Mouse (Mus musculus) heart, postnatal 0 days (tissue): ENCODE data around the gene Tnks2.

Experiments
- CTCF ChIP-seq: IDR thresholded peaks from 2 replicates; pipeline ENCODE4 v1.5.1; 2016; ENCODE audit warnings: antibody characterized with exemption, control low read depth, low read depth
- EP300 ChIP-seq: IDR thresholded peaks from 2 replicates; pipeline ENCODE4 v1.6.1; 2016; ENCODE audit warnings: antibody characterized with exemption, low read depth

- TF ChIP-seq CTCF (no peak), EP300 (no peak)
Measured at GRCm38 (mm10) chr19:36833788-36834531, at the start of gene Tnks2.
